Mouse (Mus musculus) limb, embryonic 12.5 days (tissue): ENCODE measurements at regions not wholly inside any gene's neighbourhood (a gene's known extent, or its start where the extent isn't known, plus 50 kb on each side); places are given as distances from the start of the nearest gene placed in this dataset.

Experiments used
- ATAC-seq: fragments of 200-750 bp; cut with Nextera tagmentation; 2 replicates; pipeline ENCODE4 v1.8.0; 2017; ENCODE audit warnings: low read depth, moderate TSS enrichment; ENCODE audit not compliant: insufficient number of reproducible peaks, insufficient read depth, low FRiP score, low TSS enrichment
- H3K27ac ChIP-seq: fragments of 300-500 bp; sonication (generic); 2 replicates; pipeline ENCODE4 v1.5.1; 2016; ENCODE audit warnings: mild to moderate bottlenecking, moderate library complexity
- H3K27me3 ChIP-seq: fragments of 300-500 bp; sonication (generic); 2 replicates; pipeline ENCODE4 v1.6.1; 2016; ENCODE audit warnings: mild to moderate bottlenecking, moderate library complexity
- H3K36me3 ChIP-seq: fragments of 300-500 bp; sonication (generic); 2 replicates; pipeline ENCODE4 v1.6.1; 2016; ENCODE audit warnings: mild to moderate bottlenecking, moderate library complexity
- H3K4me1 ChIP-seq: fragments of 300-500 bp; sonication (generic); replicated peaks from 2 replicates; pipeline ENCODE4 v1.6.1; 2016
- H3K4me2 ChIP-seq: fragments of 300-500 bp; sonication (generic); 2 replicates; pipeline ENCODE4 v1.6.1; 2016; ENCODE audit warnings: mild to moderate bottlenecking, moderate library complexity
- H3K4me3 ChIP-seq: fragments of 300-500 bp; sonication (generic); replicated peaks from 2 replicates; pipeline ENCODE4 v1.5.1; 2016; ENCODE audit warnings: mild to moderate bottlenecking
- H3K9ac ChIP-seq: fragments of 300-500 bp; sonication (generic); replicated peaks from 2 replicates; pipeline ENCODE4 v1.6.1; 2016; ENCODE audit warnings: mild to moderate bottlenecking, moderate library complexity
- H3K9me3 ChIP-seq: fragments of 300-500 bp; sonication (generic); 2 replicates; pipeline ENCODE4 v1.6.1; 2016; ENCODE audit warnings: mild to moderate bottlenecking, moderate library complexity
- WGBS: fragments of 180-500 bp; shearing (Covaris S2); methylation state at CpG from one replicate; pipeline ENCODE4 v1.1.7; 2016; 5-methylcytosine and 5-hydroxymethylcytosine counted together

- 87% methylated on average over 27 of the region's 27 CpGs for WGBS
- no peaks in the 10 kb centered on the region for H3K27me3 ChIP-seq
- no peak for ATAC-seq
These were observed 115.1 kb upstream of the Taf1b start for GRCm38 (mm10) chr12:24383016-24383415.

DNA sequence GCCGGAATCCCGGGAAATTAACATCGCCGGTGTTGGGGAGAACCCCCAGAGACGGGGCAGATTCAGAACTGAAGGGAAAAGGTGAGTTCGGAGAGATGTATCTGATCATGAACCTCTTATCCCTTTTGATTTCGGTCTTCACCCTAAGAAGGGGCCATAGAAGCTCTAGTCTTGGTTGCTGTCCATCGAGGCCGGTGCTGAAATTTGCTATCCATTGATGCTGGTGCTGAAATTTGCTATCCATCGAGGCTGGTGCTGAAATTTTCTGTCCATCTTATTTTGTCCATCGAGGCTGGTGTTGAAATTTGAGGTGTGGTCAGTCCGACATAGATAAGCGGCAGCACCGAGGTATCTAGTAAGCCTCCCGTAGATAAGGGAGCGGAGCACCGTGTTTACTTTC, 73.2 kb upstream of the Taf1b start:
- no peak for ATAC-seq
- no peak overlapping the region for H3K9ac ChIP-seq
- H3K4me1 ChIP-seq = no peaks in the 10 kb centered on the region
- no peak overlapping the region for H3K4me3 ChIP-seq
- H3K27ac ChIP-seq = no peak overlapping the region
- no peaks in the 10 kb centered on the region for H3K36me3 ChIP-seq
- H3K4me2 ChIP-seq = no peak overlapping the region
- no peaks in the 10 kb centered on the region for H3K27me3 ChIP-seq
- WGBS = 64% methylated on average over 17 of the region's 17 CpGs
- 0 out of 2 replicates have a peak, but pooled peaks cover 23% of the 10 kb centered on the region for H3K9me3 ChIP-seq

More at GRCm38 (mm10) chr12:24383016-24383415, 115.1 kb upstream of the Taf1b start:
- Histone ChIP-seq H3K36me3 (no peaks in the 10 kb centered on the region), H3K4me2 (no peak overlapping the region), H3K9me3 (peaks cover 60% of the 10 kb centered on the region), H3K27ac (no peak overlapping the region), H3K4me3 (no peak overlapping the region), H3K9ac (no peak overlapping the region), H3K4me1 (no peaks in the 10 kb centered on the region)
